Mouse (Mus musculus): ENCODE results near the gene Gsto2.

GRCm38 (mm10) chr19:47919126-47919965 is 54.0 kb downstream of the Gsto2 start, which contains the start of the genes Cfap43 and Itprip:
- TF ChIP-seq USF1 (IDR thresholded peaks at IDR 0.05; ENCODE audit: low read depth) = no peak
- peak; percentile 56 for TF ChIP-seq POLR2A (IDR thresholded peaks at IDR 0.05; ENCODE audit: insufficient read length, low read depth)

Measured in myocyte (in vitro differentiated cells).